Mouse (Mus musculus) cerebellum, adult 2 months (tissue): ENCODE results near the gene Rgr.

Source experiments
- CTCF ChIP-seq: fragments of 200-500 bp; IDR thresholded peaks from 2 replicates; pipeline ENCODE4 v1.5.1; 2011; ENCODE audit warnings: low read depth, mild to moderate bottlenecking, control low read depth, low read length, moderate library complexity, borderline replicate concordance; ENCODE audit not compliant: insufficient read depth
- POLR2A ChIP-seq: fragments of 200-500 bp; IDR thresholded peaks from 2 replicates; pipeline ENCODE4 v1.6.1; 2011; ENCODE audit warnings: low read length, control low read depth, borderline replicate concordance; ENCODE audit not compliant: insufficient read depth

- TF ChIP-seq CTCF (no peak), POLR2A (no peak)
Observed at GRCm38 (mm10) chr14:37002852-37003251, 45.9 kb downstream of the Rgr start.
